Mouse (Mus musculus): ENCODE data around the gene Olfr159.

DNA sequence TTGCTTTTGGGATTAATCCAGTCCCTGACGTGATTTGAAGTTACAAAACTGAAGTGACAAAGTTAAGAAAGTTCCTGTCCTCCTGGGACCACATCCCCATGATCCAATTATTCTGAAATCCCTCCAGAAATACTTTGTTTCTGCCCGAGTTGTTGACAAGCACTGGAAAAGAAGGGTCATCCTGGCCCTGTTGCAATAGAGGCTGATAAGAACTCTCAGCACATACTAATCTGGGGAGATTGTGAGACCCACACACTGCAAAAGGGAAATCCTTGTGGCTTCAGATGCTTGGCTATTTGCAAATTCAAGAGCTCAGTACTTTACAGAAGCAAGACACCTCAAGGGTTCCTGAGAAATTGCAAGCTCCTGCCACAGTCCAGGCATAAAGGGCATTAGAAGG lies 1.5 kb upstream of the Olfr159 start:
- TF ChIP-seq CTCF (IDR thresholded peaks at IDR 0.05; ENCODE audit: low read depth), result no peak
- TF ChIP-seq EP300 (IDR thresholded peaks at IDR 0.05; ENCODE audit: low read depth), result no peak
